Mouse (Mus musculus): ENCODE results near the gene Ggnbp2. TPM values are rescaled to one million over a fixed set of nuclear protein-coding genes. Genes with fewer than 3 reads are reported as not detected.

Ggnbp2 gene
- polyA plus RNA-seq, 1 experiment from 2014 or later, result 55.8 TPM

DNA sequence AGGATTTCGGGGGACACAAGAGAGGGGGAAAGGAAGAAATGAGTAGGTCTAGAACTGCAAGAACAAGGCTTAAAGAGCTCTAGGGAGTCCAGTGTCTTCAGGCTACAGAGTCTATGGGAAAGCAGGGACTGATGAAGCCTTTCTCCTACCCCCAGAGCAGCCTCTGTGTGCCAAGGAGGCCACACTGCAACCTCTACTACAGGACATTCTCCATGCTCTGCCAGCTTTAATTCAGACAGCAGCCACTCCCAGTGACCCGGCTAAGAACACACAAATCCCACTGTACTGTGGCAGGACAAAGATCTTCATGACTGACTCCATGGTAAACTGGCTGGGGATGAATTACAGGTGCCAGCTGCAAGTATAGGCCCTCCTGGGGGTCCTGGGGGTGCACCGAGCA, 36.5 kb upstream of the Ggnbp2 start:
- H3K4me3 ChIP-seq (ENCODE audit: low read length), result no peak overlapping the region
- H3K9me3 ChIP-seq (replicated peaks; ENCODE audit: control insufficient read depth, low read length), result no peaks in the 10 kb centered on the region
- H3K36me3 ChIP-seq (ENCODE audit: control insufficient read depth, insufficient read depth), result peaks cover 64% of the 10 kb centered on the region
- H3K27me3 ChIP-seq (ENCODE audit: control insufficient read depth, insufficient read depth, low read length), result no peaks in the 10 kb centered on the region
- no peaks in the 10 kb centered on the region for H3K4me1 ChIP-seq (ENCODE audit: control insufficient read depth, insufficient read depth, low read length)
- WGBS, result 72% methylated on average over 3 of the region's 3 CpGs
- H3K4me2 ChIP-seq (ENCODE audit: low read depth, low read length), result no peak overlapping the region
- H3K9ac ChIP-seq (ENCODE audit: low read length), result no peak overlapping the region
- ATAC-seq (replicated peaks; ENCODE audit: extremely low read depth, insufficient read depth, low FRiP score), result no peak
- H3K27ac ChIP-seq (ENCODE audit: low read length), result no peak overlapping the region

DNA sequence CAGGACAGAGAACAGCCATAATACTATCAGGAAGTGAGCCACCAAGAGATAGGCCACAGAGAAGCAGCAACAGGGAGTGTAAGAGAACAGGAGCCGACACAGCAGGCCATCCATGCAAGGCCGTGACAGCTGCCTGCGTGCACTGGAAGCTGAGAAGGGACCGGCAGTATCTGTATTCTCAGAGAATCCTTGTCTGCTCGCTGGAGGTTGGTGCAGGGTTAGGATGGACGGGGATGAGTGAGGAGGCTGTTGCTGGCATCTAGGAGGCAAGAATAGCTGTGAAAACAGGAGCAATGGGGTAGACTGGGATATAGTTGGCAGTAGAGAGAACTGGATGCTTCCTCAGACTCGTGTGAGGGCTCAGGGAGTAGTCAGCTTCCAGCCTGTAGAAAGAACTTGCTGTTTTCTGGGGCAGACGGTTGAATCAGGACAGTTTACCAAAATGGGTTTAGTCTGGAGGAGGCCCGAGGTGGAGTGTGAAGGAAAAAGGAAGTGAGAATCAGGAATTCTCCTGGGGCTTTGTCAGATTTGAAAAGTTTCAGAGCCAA, 34.1 kb upstream of the Ggnbp2 start:
- H3K4me1 ChIP-seq (ENCODE audit: control insufficient read depth, insufficient read depth, low read length), result no peaks in the 10 kb centered on the region
- no peak overlapping the region for H3K9ac ChIP-seq (ENCODE audit: low read length)
- no peak overlapping the region for H3K27ac ChIP-seq (ENCODE audit: low read length)
- H3K4me3 ChIP-seq (ENCODE audit: low read length), result no peak overlapping the region
- H3K36me3 ChIP-seq (ENCODE audit: control insufficient read depth, insufficient read depth), result peaks cover 61% of the 10 kb centered on the region
- no peaks in the 10 kb centered on the region for H3K9me3 ChIP-seq (replicated peaks; ENCODE audit: control insufficient read depth, low read length)
- ATAC-seq (replicated peaks; ENCODE audit: extremely low read depth, insufficient read depth, low FRiP score), result no peak
- no peak overlapping the region for H3K4me2 ChIP-seq (ENCODE audit: low read depth, low read length)
- no peaks in the 10 kb centered on the region for H3K27me3 ChIP-seq (ENCODE audit: control insufficient read depth, insufficient read depth, low read length)
- 83% methylated on average over 9 of the region's 9 CpGs for WGBS

- H3K4me2 ChIP-seq (ENCODE audit: low read depth, low read length), result no peak overlapping the region
- H3K9ac ChIP-seq (ENCODE audit: low read length), result no peak overlapping the region
- WGBS, result 85% methylated on average over 15 of the region's 15 CpGs
- no peak overlapping the region for H3K4me3 ChIP-seq (ENCODE audit: low read length)
- H3K4me1 ChIP-seq (ENCODE audit: control insufficient read depth, insufficient read depth, low read length), result no peaks in the 10 kb centered on the region
- no peaks in the 10 kb centered on the region for H3K27me3 ChIP-seq (ENCODE audit: control insufficient read depth, insufficient read depth, low read length)
- ATAC-seq (replicated peaks; ENCODE audit: extremely low read depth, insufficient read depth, low FRiP score), result no peak
- H3K36me3 ChIP-seq (ENCODE audit: control insufficient read depth, insufficient read depth), result peaks cover 31% of the 10 kb centered on the region
- no peaks in the 10 kb centered on the region for H3K9me3 ChIP-seq (replicated peaks; ENCODE audit: control insufficient read depth, low read length)
- no peak overlapping the region for H3K27ac ChIP-seq (ENCODE audit: low read length)
Measured at GRCm38 (mm10) chr11:84893113-84893512, 22.5 kb upstream of the Ggnbp2 start.

GRCm38 (mm10) chr11:84891705-84892104, 21.1 kb upstream of the Ggnbp2 start:
- Histone ChIP-seq H3K9me3 (replicated peaks; ENCODE audit: control insufficient read depth, low read length) (no peaks in the 10 kb centered on the region), H3K4me2 (ENCODE audit: low read depth, low read length) (no peak overlapping the region), H3K4me1 (ENCODE audit: control insufficient read depth, insufficient read depth, low read length) (no peaks in the 10 kb centered on the region), H3K27me3 (ENCODE audit: control insufficient read depth, insufficient read depth, low read length) (no peaks in the 10 kb centered on the region), H3K27ac (ENCODE audit: low read length) (no peak overlapping the region), H3K36me3 (ENCODE audit: control insufficient read depth, insufficient read depth) (peaks cover 31% of the 10 kb centered on the region), H3K9ac (ENCODE audit: low read length) (no peak overlapping the region), H3K4me3 (ENCODE audit: low read length) (no peak overlapping the region)
- ATAC-seq (replicated peaks; ENCODE audit: extremely low read depth, insufficient read depth, low FRiP score), result no peak
- WGBS, result 91% methylated on average over 7 of the region's 7 CpGs

GRCm38 (mm10) chr11:84889492-84889891, 18.9 kb upstream of the Ggnbp2 start:
- no peak for ATAC-seq (replicated peaks; ENCODE audit: extremely low read depth, insufficient read depth, low FRiP score)
- WGBS, result 91% methylated on average over 2 of the region's 2 CpGs

DNA sequence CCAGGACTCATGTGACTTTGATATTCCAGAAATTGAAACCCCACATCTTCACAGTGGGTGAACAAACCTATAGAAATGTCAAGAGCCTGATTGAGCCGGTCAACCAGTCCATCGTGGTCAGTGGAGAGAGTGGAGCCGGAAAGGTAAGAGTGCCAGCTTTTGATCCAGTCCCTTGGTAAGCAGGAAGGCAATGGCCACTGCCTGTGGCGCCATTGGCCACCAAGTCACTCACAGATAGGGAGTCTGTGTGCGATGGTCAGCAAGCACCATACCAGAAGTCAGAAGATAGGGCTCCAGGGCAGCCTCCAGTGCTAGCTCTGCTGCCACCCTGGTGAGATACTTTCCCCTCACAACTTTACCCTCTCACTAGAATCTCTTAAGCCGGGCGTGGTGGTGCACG, 17.4 kb upstream of the Ggnbp2 start:
- H3K27me3 ChIP-seq (ENCODE audit: control insufficient read depth, insufficient read depth, low read length), result no peaks in the 10 kb centered on the region
- H3K4me2 ChIP-seq (ENCODE audit: low read depth, low read length), result no peak overlapping the region
- H3K36me3 ChIP-seq (ENCODE audit: control insufficient read depth, insufficient read depth), result peaks cover 52% of the 10 kb centered on the region
- no peak overlapping the region for H3K4me3 ChIP-seq (ENCODE audit: low read length)
- 94% methylated on average over 8 of the region's 8 CpGs for WGBS
- no peaks in the 10 kb centered on the region for H3K4me1 ChIP-seq (ENCODE audit: control insufficient read depth, insufficient read depth, low read length)
- no peak overlapping the region for H3K27ac ChIP-seq (ENCODE audit: low read length)
- H3K9me3 ChIP-seq (replicated peaks; ENCODE audit: control insufficient read depth, low read length), result no peaks in the 10 kb centered on the region
- H3K9ac ChIP-seq (ENCODE audit: low read length), result no peak overlapping the region
- no peak for ATAC-seq (replicated peaks; ENCODE audit: extremely low read depth, insufficient read depth, low FRiP score)

More at GRCm38 (mm10) chr11:84889492-84889891, 18.9 kb upstream of the Ggnbp2 start:
- no peak overlapping the region for H3K4me2 ChIP-seq (ENCODE audit: low read depth, low read length)
- no peak overlapping the region for H3K4me3 ChIP-seq (ENCODE audit: low read length)
- no peaks in the 10 kb centered on the region for H3K9me3 ChIP-seq (replicated peaks; ENCODE audit: control insufficient read depth, low read length)
- H3K9ac ChIP-seq (ENCODE audit: low read length), result no peak overlapping the region
- H3K27me3 ChIP-seq (ENCODE audit: control insufficient read depth, insufficient read depth, low read length), result no peaks in the 10 kb centered on the region
- no peak overlapping the region for H3K27ac ChIP-seq (ENCODE audit: low read length)
- peaks cover 43% of the 10 kb centered on the region for H3K36me3 ChIP-seq (ENCODE audit: control insufficient read depth, insufficient read depth)
- H3K4me1 ChIP-seq (ENCODE audit: control insufficient read depth, insufficient read depth, low read length), result no peaks in the 10 kb centered on the region

- no peak overlapping the region for H3K9ac ChIP-seq (ENCODE audit: low read length)
- no peaks in the 10 kb centered on the region for H3K27me3 ChIP-seq (ENCODE audit: control insufficient read depth, insufficient read depth, low read length)
- H3K4me3 ChIP-seq (ENCODE audit: low read length), result no peak overlapping the region
- H3K4me1 ChIP-seq (ENCODE audit: control insufficient read depth, insufficient read depth, low read length), result no peaks in the 10 kb centered on the region
- no peak overlapping the region for H3K27ac ChIP-seq (ENCODE audit: low read length)
- H3K4me2 ChIP-seq (ENCODE audit: low read depth, low read length), result no peak overlapping the region
- H3K36me3 ChIP-seq (ENCODE audit: control insufficient read depth, insufficient read depth), result peaks cover 52% of the 10 kb centered on the region
- H3K9me3 ChIP-seq (replicated peaks; ENCODE audit: control insufficient read depth, low read length), result no peaks in the 10 kb centered on the region
- no peak for ATAC-seq (replicated peaks; ENCODE audit: extremely low read depth, insufficient read depth, low FRiP score)
- 92% methylated on average over 11 of the region's 11 CpGs for WGBS
Measured at GRCm38 (mm10) chr11:84886767-84887511, 16.3 kb upstream of the Ggnbp2 start.

GRCm38 (mm10) chr11:84886236-84886635, 15.6 kb upstream of the Ggnbp2 start:
- no peak overlapping the region for H3K9ac ChIP-seq (ENCODE audit: low read length)
- peaks cover 4% of the 10 kb centered on the region for H3K4me1 ChIP-seq (ENCODE audit: control insufficient read depth, insufficient read depth, low read length)
- H3K27ac ChIP-seq (ENCODE audit: low read length), result no peak overlapping the region
- H3K27me3 ChIP-seq (ENCODE audit: control insufficient read depth, insufficient read depth, low read length), result no peaks in the 10 kb centered on the region
- H3K9me3 ChIP-seq (replicated peaks; ENCODE audit: control insufficient read depth, low read length), result no peaks in the 10 kb centered on the region
- peaks cover 49% of the 10 kb centered on the region for H3K36me3 ChIP-seq (ENCODE audit: control insufficient read depth, insufficient read depth)
- WGBS, result 86% methylated on average over 5 of the region's 5 CpGs
- H3K4me2 ChIP-seq (ENCODE audit: low read depth, low read length), result no peak overlapping the region
- no peak overlapping the region for H3K4me3 ChIP-seq (ENCODE audit: low read length)
- no peak for ATAC-seq (replicated peaks; ENCODE audit: extremely low read depth, insufficient read depth, low FRiP score)

- Histone ChIP-seq H3K4me3 (ENCODE audit: low read length) (no peak overlapping the region), H3K27ac (ENCODE audit: low read length) (no peak overlapping the region), H3K4me1 (ENCODE audit: control insufficient read depth, insufficient read depth, low read length) (peaks cover 9% of the 10 kb centered on the region), H3K9ac (ENCODE audit: low read length) (no peak overlapping the region), H3K4me2 (ENCODE audit: low read depth, low read length) (no peak overlapping the region), H3K9me3 (replicated peaks; ENCODE audit: control insufficient read depth, low read length) (no peaks in the 10 kb centered on the region), H3K27me3 (ENCODE audit: control insufficient read depth, insufficient read depth, low read length) (no peaks in the 10 kb centered on the region), H3K36me3 (ENCODE audit: control insufficient read depth, insufficient read depth) (peaks cover 47% of the 10 kb centered on the region)
- ATAC-seq (replicated peaks; ENCODE audit: extremely low read depth, insufficient read depth, low FRiP score), result no peak
- WGBS, result 78% methylated on average over 4 of the region's 4 CpGs
Measured at GRCm38 (mm10) chr11:84885238-84885637, 14.6 kb upstream of the Ggnbp2 start.
